Mouse (Mus musculus) G1E (cell line): ENCODE data around the gene Acadvl. TPM values are rescaled to one million over a fixed set of nuclear protein-coding genes. Genes with fewer than 3 reads are reported as not detected.

Source experiments
- ATAC-seq: 2 replicates; pipeline ENCODE4 v1.8.0; 2016; ENCODE audit warnings: mild to moderate bottlenecking; ENCODE audit not compliant: insufficient number of reproducible peaks, poor library complexity, low FRiP score, severe bottlenecking; ENCODE audit errors: extremely low read depth
- DNase-seq: peaks from one replicate; pipeline ENCODE4 v3.0.0; 2012; ENCODE audit warnings: low spot score
- H3K27me3 ChIP-seq: 2 replicates; pipeline ENCODE4 v1.6.1; 2012; ENCODE audit warnings: mild to moderate bottlenecking, low read length, inconsistent platforms; ENCODE audit not compliant: insufficient read depth
- H3K36me3 ChIP-seq: replicated peaks from 2 replicates; pipeline ENCODE3; 2012; ENCODE audit warnings: mild to moderate bottlenecking, inconsistent platforms
- H3K4me1 ChIP-seq: 2 replicates; pipeline ENCODE4 v1.6.1; 2012; ENCODE audit warnings: low read depth, low read length, inconsistent platforms, mixed read lengths; ENCODE audit not compliant: insufficient read depth
- H3K4me3 ChIP-seq: 2 replicates; pipeline ENCODE4 v1.5.1; 2012; ENCODE audit warnings: low read depth, mild to moderate bottlenecking, inconsistent platforms, low read length, moderate library complexity, mixed read lengths
- H3K9me3 ChIP-seq: replicated peaks from 2 replicates; pipeline ENCODE4 v1.6.1; 2012; ENCODE audit warnings: inconsistent platforms
- CTCF ChIP-seq: IDR thresholded peaks from 2 replicates; pipeline ENCODE4 v1.5.1; 2012; ENCODE audit warnings: low read depth, low read length, inconsistent platforms, mixed read lengths
- GATA1 ChIP-seq: IDR thresholded peaks from 2 replicates; pipeline ENCODE4 v1.6.1; 2012; ENCODE audit warnings: borderline replicate concordance, low read length, inconsistent platforms, mixed read lengths
- GATA2 ChIP-seq: IDR thresholded peaks from 2 replicates; pipeline ENCODE4 v1.6.1; 2012; ENCODE audit warnings: low read depth, low read length, inconsistent platforms, borderline replicate concordance
- POLR2AphosphoS5 ChIP-seq: IDR thresholded peaks from 2 replicates; pipeline ENCODE4 v1.6.1; 2012; ENCODE audit warnings: low read depth, low read length, inconsistent platforms; ENCODE audit not compliant: insufficient replicate concordance
- TAL1 ChIP-seq: conservative IDR thresholded peaks from 2 replicates; pipeline ENCODE4 v1.6.1; 2012; ENCODE audit warnings: low read depth, low read length, inconsistent platforms, mixed read lengths
- polyA plus RNA-seq: library from polyadenylated mRNA; stranded (reverse); fragments of >175 nt; gene quantifications from 2 replicates; pipeline ENCODE4 v1.2.3, GENCODE M21; 2012
- total RNA-seq, 2 experiments: library from RNA; stranded (forward) in 1 of 2; stranded (reverse) in 1 of 2; fragments of 200-1000 nt in 1 of 2; fragments of >200 nt in 1 of 2; fragmentation: Nextera tagmentation in 1 of 2; gene quantifications; 2 replicates each; pipeline ENCODE4 v1.2.3; 2014 to 2017

Gene Acadvl
- total and polyA plus RNA-seq, 3 experiments = 16.3 to 31.7 (median 16.3) TPM

DNA sequence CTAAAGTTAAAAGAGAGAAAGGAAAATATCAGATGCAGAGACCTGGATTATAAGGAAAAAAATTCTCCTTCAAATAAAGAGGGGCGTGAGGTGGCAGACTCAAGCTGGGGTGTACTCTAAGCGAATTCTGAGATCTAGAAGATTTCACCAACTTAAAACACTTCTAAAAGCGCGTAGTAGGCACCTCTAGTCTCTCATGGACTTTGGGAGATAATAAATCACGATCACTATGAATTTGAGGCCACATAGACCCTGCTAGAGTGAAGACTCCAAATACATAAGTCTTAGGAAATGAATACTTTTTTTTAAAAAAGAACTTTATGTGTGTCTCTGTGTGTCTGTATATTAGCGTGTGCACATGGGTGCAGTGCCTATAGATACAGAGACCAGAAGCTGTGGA lies 466 bp upstream of the Acadvl start:
- no peak for DNase-seq
- no peak for TF ChIP-seq GATA2
- TF ChIP-seq TAL1 = no peak
- no peak for TF ChIP-seq GATA1
- TF ChIP-seq CTCF = no peak
- no peak for TF ChIP-seq POLR2AphosphoS5
- Histone ChIP-seq H3K4me3 (no peak overlapping the region; the same call in 1 of the 2 replicates), H3K9me3 (no peaks in the 10 kb centered on the region), H3K27me3 (no peaks in the 10 kb centered on the region), H3K4me1 (peaks cover 58% of the 10 kb centered on the region), H3K36me3 (peaks cover 38% of the 10 kb centered on the region)
- ATAC-seq = no peak

DNA sequence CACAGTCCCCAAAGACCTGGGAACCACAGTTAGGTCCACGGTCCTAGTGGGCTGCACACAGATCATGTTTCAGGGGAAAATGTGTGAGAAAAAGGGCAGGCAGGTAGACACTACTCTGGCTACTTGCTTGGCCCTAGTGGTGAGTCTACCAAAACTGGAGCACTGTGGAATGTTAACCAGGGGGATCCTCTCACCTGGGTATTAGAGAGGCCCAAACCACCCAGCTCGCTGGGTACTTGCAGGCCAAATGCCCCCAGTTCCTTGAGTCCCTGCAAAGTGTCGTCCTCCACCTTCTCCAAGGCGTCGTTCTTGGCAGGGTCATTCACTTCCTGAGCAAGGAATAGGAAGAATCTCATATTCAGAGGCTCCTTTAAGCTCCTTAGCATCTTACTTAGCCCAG lies 1.2 kb downstream of the Acadvl start:
- Histone ChIP-seq H3K4me1 (peaks cover 44% of the 10 kb centered on the region), H3K27me3 (no peaks in the 10 kb centered on the region), H3K4me3 (no peak overlapping the region), H3K9me3 (no peaks in the 10 kb centered on the region), H3K36me3 (peaks cover 55% of the 10 kb centered on the region)
- TF ChIP-seq POLR2AphosphoS5 = no peak
- TF ChIP-seq GATA2 = no peak
- no peak for TF ChIP-seq CTCF
- TF ChIP-seq TAL1 = no peak
- TF ChIP-seq GATA1 = no peak
- DNase-seq (no peak), ATAC-seq (no peak)

DNA sequence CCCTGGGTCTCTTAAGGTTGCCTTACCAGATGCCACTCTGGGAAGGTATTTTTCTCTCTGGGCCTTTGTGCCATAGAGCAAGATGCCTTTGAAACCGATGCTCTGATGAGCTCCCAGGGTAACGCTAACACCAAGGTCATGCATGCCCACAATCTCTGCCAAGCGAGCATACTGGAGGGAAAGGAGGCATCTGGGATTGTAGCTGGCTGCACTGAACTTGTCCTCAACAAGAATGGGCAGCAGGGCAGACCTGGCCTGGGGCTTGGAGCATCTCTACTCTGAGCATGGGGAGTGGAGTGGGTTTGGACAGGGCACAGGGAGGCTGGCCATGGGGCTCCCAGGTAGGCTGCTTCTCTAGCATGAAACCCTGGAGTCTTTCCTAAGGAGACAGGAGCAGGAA lies 1.8 kb downstream of the Acadvl start:
- no peak for ATAC-seq
- TF ChIP-seq CTCF (no peak), TAL1 (no peak), GATA1 (no peak)
- Histone ChIP-seq H3K36me3 (peaks cover 61% of the 10 kb centered on the region), H3K4me3 (no peak overlapping the region), H3K27me3 (no peaks in the 10 kb centered on the region), H3K9me3 (no peaks in the 10 kb centered on the region), H3K4me1 (peaks cover 38% of the 10 kb centered on the region)
- no peak for DNase-seq

DNA sequence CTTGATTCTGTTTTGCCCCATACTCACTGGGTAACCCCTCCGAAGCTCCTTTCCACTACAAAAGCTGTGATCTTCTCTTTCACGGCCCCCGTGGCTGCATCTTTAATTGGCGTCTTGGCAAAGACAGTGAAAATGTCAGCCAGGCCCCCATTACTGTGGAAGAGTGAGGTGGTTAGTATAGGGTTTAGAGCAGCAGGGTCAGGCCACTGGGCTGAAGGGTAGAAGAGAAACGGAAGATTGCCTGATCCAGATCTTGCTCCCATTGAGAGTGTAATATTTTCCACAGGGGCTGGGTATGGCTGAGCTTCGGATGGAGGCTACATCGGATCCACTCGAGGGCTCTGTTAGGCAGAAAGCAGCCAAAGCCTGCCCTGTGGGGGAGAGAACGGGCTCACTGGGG lies 2.3 kb downstream of the Acadvl start:
- ATAC-seq = no peak
- no peak for TF ChIP-seq GATA2
- TF ChIP-seq TAL1 = no peak
- TF ChIP-seq GATA1 = no peak
- no peak for TF ChIP-seq POLR2AphosphoS5
- no peak for TF ChIP-seq CTCF

DNA sequence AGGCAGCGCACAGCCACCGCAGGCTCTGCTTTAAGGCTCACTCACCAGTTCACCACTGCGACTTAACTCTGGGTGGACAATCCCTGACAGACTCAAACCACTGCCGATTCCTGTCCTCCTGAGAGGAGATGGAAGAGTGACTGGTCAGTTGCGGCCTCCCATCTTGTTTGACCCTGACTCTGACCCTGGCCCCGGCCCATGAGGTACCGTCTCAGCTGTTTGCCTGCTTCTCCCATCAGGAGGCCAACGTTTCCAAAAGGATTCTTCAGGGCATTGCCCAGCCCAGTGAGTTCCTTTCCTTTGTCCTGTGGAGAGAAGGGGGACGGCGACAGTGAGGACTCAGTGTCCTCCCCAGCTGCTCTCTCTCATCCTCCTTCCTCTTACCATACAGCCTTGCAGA lies 4.2 kb downstream of the Acadvl start:
- TF ChIP-seq TAL1 = no peak
- no peak for TF ChIP-seq POLR2AphosphoS5
- no peak for TF ChIP-seq CTCF
- no peak for TF ChIP-seq GATA2
- TF ChIP-seq GATA1 = no peak

More for the DNA sequence above, 2.3 kb downstream of the Acadvl start:
- Histone ChIP-seq H3K9me3 (no peaks in the 10 kb centered on the region), H3K36me3 (peaks cover 66% of the 10 kb centered on the region), H3K27me3 (no peaks in the 10 kb centered on the region), H3K4me3 (no peak overlapping the region), H3K4me1 (peaks cover 34% of the 10 kb centered on the region)
- DNase-seq = no peak

DNA sequence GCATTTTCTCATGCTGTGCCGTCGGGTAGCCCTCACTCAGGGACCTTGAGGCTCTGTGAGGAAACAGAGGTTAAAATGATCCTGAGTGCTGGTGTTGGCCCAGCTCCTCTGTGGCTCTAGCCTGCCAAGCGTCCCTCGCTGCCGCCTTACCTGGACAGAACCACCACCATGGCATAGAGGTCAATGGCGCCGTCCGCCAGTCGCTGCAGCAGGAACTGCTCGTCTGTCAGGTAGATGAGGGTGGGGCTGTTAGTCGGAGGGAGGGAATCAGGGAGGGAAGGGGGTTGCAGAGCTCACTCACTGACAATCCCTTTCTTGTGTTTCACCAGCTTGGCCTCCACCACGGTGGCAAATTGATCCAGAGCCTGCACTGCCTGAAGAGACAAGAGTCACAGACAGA lies 4.7 kb downstream of the Acadvl start:
- no peak for ATAC-seq
- H3K36me3 ChIP-seq = peaks cover 90% of the 10 kb centered on the region

More for the DNA sequence above, 4.2 kb downstream of the Acadvl start:
- DNase-seq (no peak), ATAC-seq (no peak)
- Histone ChIP-seq H3K36me3 (peaks cover 86% of the 10 kb centered on the region), H3K9me3 (no peaks in the 10 kb centered on the region), H3K4me1 (peaks cover 25% of the 10 kb centered on the region), H3K27me3 (no peaks in the 10 kb centered on the region), H3K4me3 (no peak overlapping the region)

DNA sequence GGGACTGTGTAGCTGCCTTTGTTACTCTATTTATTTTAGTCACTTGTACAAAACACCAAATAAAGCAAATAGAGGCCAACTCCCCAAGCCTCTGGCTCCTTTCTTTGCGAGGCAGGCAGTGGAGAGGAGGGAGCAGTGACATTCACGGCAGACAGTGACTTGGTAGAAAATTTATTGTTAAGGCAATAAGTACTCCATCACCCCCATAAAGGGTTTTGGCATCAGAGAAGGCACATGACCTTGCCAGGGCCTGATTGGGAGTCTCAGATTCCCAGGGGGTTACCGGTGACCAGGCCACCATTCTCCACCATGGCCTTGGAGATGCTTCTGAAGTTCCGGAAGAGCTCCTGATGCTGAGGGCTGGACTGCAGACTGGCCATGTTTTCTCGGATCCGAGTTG lies 5.2 kb downstream of the Acadvl start:
- H3K4me3 ChIP-seq = no peak overlapping the region
- ATAC-seq = no peak
- peaks cover 27% of the 10 kb centered on the region for H3K4me1 ChIP-seq
- no peak for DNase-seq
- peaks cover 95% of the 10 kb centered on the region for H3K36me3 ChIP-seq
- H3K27me3 ChIP-seq = no peaks in the 10 kb centered on the region
- no peak for TF ChIP-seq TAL1
- no peak for TF ChIP-seq POLR2AphosphoS5
- TF ChIP-seq GATA1 = no peak
- no peak for TF ChIP-seq GATA2
- no peak for TF ChIP-seq CTCF
- H3K9me3 ChIP-seq = no peaks in the 10 kb centered on the region

More for the DNA sequence above, 4.7 kb downstream of the Acadvl start:
- no peaks in the 10 kb centered on the region for H3K9me3 ChIP-seq
- H3K27me3 ChIP-seq = no peaks in the 10 kb centered on the region
- H3K4me3 ChIP-seq = no peak overlapping the region
- no peak for DNase-seq
- TF ChIP-seq GATA1 = no peak
- H3K4me1 ChIP-seq = peaks cover 28% of the 10 kb centered on the region
